Comparison of ENCODE assay signal across 16 mouse cellular contexts in the genomic region with DNA sequence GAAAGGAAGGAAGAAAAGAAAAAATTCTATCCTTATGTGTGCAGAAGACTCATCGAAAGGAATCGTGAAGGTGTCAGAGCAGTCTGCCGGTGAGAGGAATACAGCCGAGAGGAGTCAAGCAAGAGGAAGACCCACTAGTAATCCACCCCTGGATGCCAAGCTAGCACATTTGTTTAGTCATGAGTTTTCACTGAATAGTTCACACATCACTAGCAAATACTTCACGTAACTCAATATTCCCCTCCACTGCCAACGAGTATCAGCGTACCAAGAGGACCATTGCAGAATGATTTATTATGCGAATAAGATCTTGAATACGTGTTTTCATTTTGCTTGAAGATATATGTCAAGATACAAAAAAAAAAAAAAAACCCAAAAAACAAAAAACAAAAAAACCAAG.
"Had no signal": no experiment of that assay in that cellular context is flagged by ENCODE, and none has a peak within 500 bp of the region (broad histone marks: within the 10 kb centered on the region; RNA-seq: fewer than 3 reads in every experiment).

No protein-coding gene starts in this region.

- H3K27ac ChIP-seq: liver, embryonic 13.5 days; midbrain, embryonic 13.5 days; neural tube, embryonic 12.5 days had no signal

- ATAC-seq: midbrain, embryonic 13.5 days; midbrain, embryonic 16.5 days had no signal

- H3K4me3 ChIP-seq: liver, embryonic 13.5 days; midbrain, embryonic 13.5 days; neural tube, embryonic 12.5 days had no signal

- H3K9ac ChIP-seq: liver, embryonic 13.5 days; midbrain, embryonic 13.5 days; neural tube, embryonic 12.5 days had no signal

- H3K36me3 ChIP-seq: liver, embryonic 13.5 days; midbrain, embryonic 13.5 days; neural tube, embryonic 12.5 days had no signal

- H3K4me1 ChIP-seq: liver, embryonic 13.5 days; midbrain, embryonic 13.5 days; neural tube, embryonic 12.5 days had no signal

- H3K9me3 ChIP-seq: liver, embryonic 13.5 days; midbrain, embryonic 13.5 days; neural tube, embryonic 12.5 days had no signal

- H3K27me3 ChIP-seq: liver, embryonic 13.5 days; midbrain, embryonic 13.5 days; neural tube, embryonic 12.5 days had no signal

- DNase-seq: kidney, adult 11 months; kidney, adult 9 months; kidney, postnatal 14 days; kidney, postnatal 4 days; left cerebral cortex, postnatal 4 days; liver, embryonic 13.5 days; lung, adult 2 months; lung, postnatal 14 days; lung, postnatal 4 days; retina, postnatal 1 day; right cerebral cortex, postnatal 25 days; thymus, adult 18-20 months; thymus, postnatal 36 days had no signal

- H3K4me2 ChIP-seq: liver, embryonic 13.5 days; midbrain, embryonic 13.5 days; neural tube, embryonic 12.5 days had no signal
